Mouse (Mus musculus): ENCODE measurements around the gene Mrps21. TPM values are rescaled to one million over a fixed set of nuclear protein-coding genes. Genes with fewer than 3 reads are reported as not detected.

Gene Mrps21
- polyA plus RNA-seq, 1 experiment from 2014 or later: 354 TPM

DNA sequence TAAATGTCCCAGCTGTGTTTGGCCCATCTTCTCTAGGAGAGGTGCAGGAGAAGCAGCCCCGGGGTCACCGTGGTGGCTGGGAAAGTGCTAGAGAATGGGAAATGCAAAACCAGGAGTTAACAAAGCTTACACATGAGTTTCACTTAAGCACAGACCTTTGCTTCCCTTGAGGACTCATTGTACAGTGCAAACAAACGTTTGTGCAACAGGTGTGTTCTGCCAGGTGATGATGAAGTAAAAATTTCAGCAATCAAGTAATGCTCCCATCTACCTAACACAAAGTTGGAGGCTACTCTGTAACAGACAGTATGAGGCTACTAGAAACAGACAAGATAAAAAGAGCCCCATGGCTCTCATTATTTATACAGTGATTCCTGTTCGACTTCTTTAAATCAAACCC, 7.7 kb upstream of the Mrps21 start:
- DNase-seq (ENCODE audit: low read depth, low spot score) (no peak), ATAC-seq (no peak)
- no peak for TF ChIP-seq CTCF (IDR thresholded peaks at IDR 0.05)
- ChIA-PET POLR2A (no interaction called here), CTCF (interaction anchor here (1.0 kb wide), 1 partner anchor 28 kb away, joined by 3 read pairs; no protein-coding TSS in a partner anchor)
- in situ Hi-C loops (cut with MboI; ENCODE audit: low pct_unique_long_range_greater_than_20kb): no loop called here
- no peaks in the 10 kb centered on the region for H3K27me3 ChIP-seq

DNA sequence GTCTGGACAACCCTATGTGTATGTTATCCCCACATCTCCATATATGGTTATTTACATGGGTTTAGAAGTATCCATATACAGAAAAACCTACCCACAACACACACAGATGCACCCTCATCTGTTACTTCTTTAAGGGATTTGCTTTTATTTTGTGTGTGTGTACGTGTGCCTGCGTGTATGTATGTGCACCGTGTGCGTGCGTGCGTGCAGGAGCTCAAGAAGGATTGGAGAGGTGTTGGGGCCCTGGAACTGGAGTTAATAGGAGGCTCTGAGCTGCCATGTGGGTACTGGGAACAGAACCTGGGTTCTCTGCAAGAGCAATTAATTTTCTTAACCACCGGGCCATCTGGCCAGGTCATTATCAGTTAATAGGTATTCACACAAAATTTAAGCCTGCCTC, 729 bp upstream of the Mrps21 start:
- H3K27me3 ChIP-seq: no peaks in the 10 kb centered on the region
- ATAC-seq (no peak), DNase-seq (ENCODE audit: low read depth, low spot score) (no peak)
- no peak for TF ChIP-seq CTCF (IDR thresholded peaks at IDR 0.05)
- ChIA-PET POLR2A (interaction anchor here (0.6 to 1.7 kb wide), 5 partner anchors 9 to 94 kb away, joined by 3 to 10 read pairs (median 6); partner anchors contain the start of gene Ciart), CTCF (interaction anchor here (1.1 to 6.5 kb wide), 7 partner anchors 10 to 239 kb away, joined by 3 to 35 read pairs (median 4); partner anchors contain the start of gene Ciart)
- in situ Hi-C loops (cut with MboI; ENCODE audit: low pct_unique_long_range_greater_than_20kb): no loop called here

DNA sequence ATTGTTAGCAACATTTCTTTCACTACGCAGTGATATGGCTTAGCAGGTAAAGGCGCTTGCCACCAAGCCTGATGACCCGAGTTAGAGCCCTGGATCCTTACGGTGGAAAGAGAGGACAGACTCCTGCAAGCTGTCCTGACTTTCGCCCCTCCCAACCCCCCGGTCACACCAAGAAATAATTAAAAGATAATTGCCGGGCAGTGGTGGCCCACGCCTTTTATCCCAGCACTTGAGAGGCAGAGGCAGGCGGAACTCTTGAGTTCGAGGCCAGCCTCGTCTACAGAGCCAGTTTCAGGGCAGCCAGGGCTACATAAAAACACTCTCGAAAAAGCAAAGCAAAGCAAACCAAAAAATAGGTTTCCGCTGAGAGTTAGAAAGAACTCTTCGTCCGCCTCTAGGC, 343 bp downstream of the Mrps21 start:
- ATAC-seq (peak; percentile 3), DNase-seq (ENCODE audit: low read depth, low spot score) (no peak)
- ChIA-PET CTCF (interaction anchor here (1.0 to 6.5 kb wide), 5 partner anchors 9 to 238 kb away, joined by 3 to 35 read pairs (median 8); partner anchors contain the start of gene Ciart), POLR2A (interaction anchor here (0.7 to 1.5 kb wide), 3 partner anchors 15 to 18 kb away, joined by 3 to 6 read pairs (median 5); partner anchors contain the start of gene Prpf3)
- H3K27me3 ChIP-seq: no peaks in the 10 kb centered on the region
- in situ Hi-C loops (cut with MboI; ENCODE audit: low pct_unique_long_range_greater_than_20kb): no loop called here
- TF ChIP-seq CTCF (IDR thresholded peaks at IDR 0.05): no peak

DNA sequence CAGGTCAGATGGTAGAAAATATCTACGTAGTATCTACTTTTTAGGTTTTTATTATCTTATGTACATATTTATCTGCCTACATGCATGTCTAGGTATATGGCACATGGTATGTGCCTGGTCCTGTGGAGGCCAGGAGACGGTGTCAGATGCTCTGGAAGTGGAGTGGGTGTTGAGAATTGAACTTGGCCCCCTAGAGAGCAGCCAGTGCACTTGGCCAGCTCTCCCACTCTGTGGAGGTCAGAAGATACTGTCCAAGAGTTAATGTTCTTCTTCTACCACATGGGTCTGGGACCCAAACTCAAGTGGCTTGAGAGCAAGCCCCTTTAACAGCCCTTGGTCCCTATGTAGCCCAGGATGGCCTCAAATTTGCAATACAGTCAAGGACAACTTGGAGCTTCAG, 3.9 kb downstream of the Mrps21 start:
- DNase-seq (ENCODE audit: low read depth, low spot score) (no peak), ATAC-seq (no peak)
- ChIA-PET POLR2A (interaction anchor here (0.6 to 0.7 kb wide), 2 partner anchors 9 to 17 kb away, joined by 3 to 4 read pairs; no protein-coding TSS in a partner anchor), CTCF (interaction anchor here (1.2 kb wide), 1 partner anchor 98 kb away, joined by 3 read pairs; no protein-coding TSS in a partner anchor)
- in situ Hi-C loops (cut with MboI; ENCODE audit: low pct_unique_long_range_greater_than_20kb): no loop called here
- no peak for TF ChIP-seq CTCF (IDR thresholded peaks at IDR 0.05)
- H3K27me3 ChIP-seq: no peaks in the 10 kb centered on the region

DNA sequence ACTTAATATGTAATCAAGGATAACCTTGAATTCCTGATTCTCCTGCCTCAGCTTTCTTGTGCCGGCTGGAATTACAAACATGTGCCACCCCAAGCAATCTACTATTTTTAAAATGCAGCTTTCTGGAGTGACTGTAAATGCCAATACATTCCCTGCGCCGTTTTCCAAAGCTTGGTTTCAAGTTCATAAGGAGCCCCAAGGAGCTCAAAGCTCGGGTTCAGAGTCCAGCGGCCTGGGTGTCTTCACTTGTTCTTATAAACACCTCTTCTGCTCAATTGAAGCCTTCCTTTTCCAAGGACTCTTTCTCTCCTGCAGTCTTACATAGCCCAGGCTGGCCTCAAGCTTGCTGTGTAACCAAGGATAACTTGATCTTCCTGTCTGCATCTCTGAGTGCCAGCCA, 5.2 kb downstream of the Mrps21 start:
- POLR2A ChIA-PET: interaction anchor here (0.6 to 1.0 kb wide), 2 partner anchors 12 to 164 kb away, joined by 3 read pairs; no protein-coding TSS in a partner anchor
- no peaks in the 10 kb centered on the region for H3K27me3 ChIP-seq
- ATAC-seq: no peak
- no peak for DNase-seq (ENCODE audit: low read depth, low spot score)
- CTCF ChIA-PET: interaction anchor here (1.0 to 2.6 kb wide), 2 partner anchors 40 to 97 kb away, joined by 3 to 12 read pairs; no protein-coding TSS in a partner anchor
- in situ Hi-C loops (cut with MboI; ENCODE audit: low pct_unique_long_range_greater_than_20kb): no loop called here
- TF ChIP-seq CTCF (IDR thresholded peaks at IDR 0.05): no peak

DNA sequence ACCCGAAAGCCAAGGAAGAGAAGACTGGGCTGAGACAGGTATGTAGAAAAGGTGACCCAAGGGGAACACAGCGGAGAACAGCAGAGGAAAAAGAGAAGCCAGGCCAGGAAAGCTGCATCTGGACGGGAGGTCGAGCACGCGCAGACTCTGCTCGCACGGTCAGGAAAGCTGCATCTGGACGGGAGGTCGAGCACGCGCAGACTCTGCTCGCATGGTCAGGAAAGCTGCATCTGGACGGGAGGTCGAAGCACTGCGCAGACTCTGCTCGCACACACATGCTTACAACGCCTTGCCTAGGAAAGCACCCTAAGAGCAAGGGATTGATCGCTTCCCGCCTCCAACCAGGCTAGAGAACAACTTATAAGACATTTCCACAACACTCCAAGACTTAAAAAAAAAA, 5.7 kb downstream of the Mrps21 start:
- TF ChIP-seq CTCF (IDR thresholded peaks at IDR 0.05): no peak
- H3K27me3 ChIP-seq: no peaks in the 10 kb centered on the region
- DNase-seq (ENCODE audit: low read depth, low spot score) (no peak), ATAC-seq (no peak)
- POLR2A ChIA-PET: interaction anchor here (0.6 kb wide), 1 partner anchor 165 kb away, joined by 3 read pairs; no protein-coding TSS in a partner anchor
- CTCF ChIA-PET: interaction anchor here (1.0 to 2.6 kb wide), 3 partner anchors 40 to 98 kb away, joined by 3 to 12 read pairs (median 5); no protein-coding TSS in a partner anchor
- in situ Hi-C loops (cut with MboI; ENCODE audit: low pct_unique_long_range_greater_than_20kb): no loop called here

DNA sequence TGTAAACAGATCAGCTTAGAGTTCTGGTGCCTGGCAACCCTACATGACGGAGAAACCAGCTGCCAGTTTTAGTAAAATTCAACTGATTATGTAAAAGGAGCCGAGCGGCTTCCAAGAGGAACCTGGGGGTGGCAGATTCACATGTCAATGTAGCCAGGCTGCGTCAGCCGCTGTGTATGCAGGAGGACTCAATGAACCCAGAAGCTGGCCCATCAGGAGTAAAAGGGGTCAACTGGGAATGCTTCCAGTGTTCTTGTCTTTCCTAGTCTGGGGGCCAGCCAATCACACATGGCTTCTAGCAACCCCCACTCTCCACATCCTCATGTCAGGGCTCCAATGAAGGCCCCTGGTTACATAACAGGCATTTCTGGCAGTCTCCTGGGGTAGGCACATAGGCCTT, 6.3 kb downstream of the Mrps21 start:
- no peak for TF ChIP-seq CTCF (IDR thresholded peaks at IDR 0.05)
- in situ Hi-C loops (cut with MboI; ENCODE audit: low pct_unique_long_range_greater_than_20kb): no loop called here
- DNase-seq (ENCODE audit: low read depth, low spot score) (no peak), ATAC-seq (no peak)
- ChIA-PET CTCF (interaction anchor here (1.0 to 2.6 kb wide), 3 partner anchors 41 to 98 kb away, joined by 3 to 12 read pairs (median 5); no protein-coding TSS in a partner anchor), POLR2A (interaction anchor here (0.6 kb wide), 1 partner anchor 23 kb away, joined by 3 read pairs; no protein-coding TSS in a partner anchor)
- H3K27me3 ChIP-seq: no peaks in the 10 kb centered on the region

DNA sequence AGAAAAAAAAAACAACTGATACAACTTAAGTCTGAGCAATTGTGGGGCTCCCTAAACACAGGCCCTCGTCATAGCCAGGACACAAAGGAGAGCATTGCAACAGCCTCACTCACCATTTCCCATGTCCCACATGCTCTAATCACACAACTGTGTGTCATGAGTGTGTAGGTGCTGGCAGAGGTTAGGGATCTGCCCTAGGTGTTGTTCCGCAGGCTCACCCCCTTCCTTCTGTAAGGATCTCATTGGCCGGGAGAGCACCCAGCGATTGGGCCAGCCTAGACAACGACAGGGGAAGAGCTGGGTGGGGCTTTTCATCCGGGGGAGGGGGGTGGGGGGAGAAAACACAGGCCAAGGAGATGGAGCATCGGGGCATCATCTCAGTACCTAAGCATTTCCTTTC, 7.7 kb downstream of the Mrps21 start:
- DNase-seq (ENCODE audit: low read depth, low spot score) (no peak), ATAC-seq (no peak)
- POLR2A ChIA-PET: no interaction called here
- CTCF ChIA-PET: interaction anchor here (1.8 kb wide), 1 partner anchor 44 kb away, joined by 5 read pairs; no protein-coding TSS in a partner anchor
- TF ChIP-seq CTCF (IDR thresholded peaks at IDR 0.05): no peak
- no peaks in the 10 kb centered on the region for H3K27me3 ChIP-seq
- in situ Hi-C loops (cut with MboI; ENCODE audit: low pct_unique_long_range_greater_than_20kb): no loop called here

DNA sequence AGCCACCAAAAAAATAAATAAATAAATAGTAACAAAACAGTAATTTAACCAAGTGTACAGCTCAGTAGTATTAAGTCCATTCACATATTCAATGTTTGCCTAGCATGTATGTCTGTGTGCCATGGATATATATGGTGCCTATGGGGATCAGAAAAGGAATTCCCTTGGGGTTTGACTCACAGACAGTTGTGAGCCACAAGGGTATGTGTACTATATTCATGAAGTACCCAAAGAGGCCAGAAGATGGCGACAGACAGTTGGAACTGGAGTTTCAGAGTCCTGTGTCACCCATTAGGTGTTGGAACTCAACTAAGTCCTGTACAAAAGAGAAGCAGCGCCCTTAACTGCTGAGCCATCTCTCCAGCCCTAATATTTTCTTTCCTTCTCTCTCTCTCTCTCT, 9.5 kb downstream of the Mrps21 start:
- TF ChIP-seq CTCF (IDR thresholded peaks at IDR 0.05): no peak
- peak; percentile 84 for ATAC-seq
- ChIA-PET CTCF (interaction anchor here (0.8 to 1.0 kb wide), 4 partner anchors 9 to 102 kb away, joined by 3 to 8 read pairs (median 3); partner anchors contain the start of gene Mrps21), POLR2A (interaction anchor here (0.7 kb wide), 3 partner anchors 22 to 174 kb away, joined by 3 to 4 read pairs (median 4); partner anchors contain the start of gene Adamtsl4)
- DNase-seq (ENCODE audit: low read depth, low spot score): peak; percentile 83
- in situ Hi-C loops (cut with MboI; ENCODE audit: low pct_unique_long_range_greater_than_20kb): no loop called here
- no peaks in the 10 kb centered on the region for H3K27me3 ChIP-seq

DNA sequence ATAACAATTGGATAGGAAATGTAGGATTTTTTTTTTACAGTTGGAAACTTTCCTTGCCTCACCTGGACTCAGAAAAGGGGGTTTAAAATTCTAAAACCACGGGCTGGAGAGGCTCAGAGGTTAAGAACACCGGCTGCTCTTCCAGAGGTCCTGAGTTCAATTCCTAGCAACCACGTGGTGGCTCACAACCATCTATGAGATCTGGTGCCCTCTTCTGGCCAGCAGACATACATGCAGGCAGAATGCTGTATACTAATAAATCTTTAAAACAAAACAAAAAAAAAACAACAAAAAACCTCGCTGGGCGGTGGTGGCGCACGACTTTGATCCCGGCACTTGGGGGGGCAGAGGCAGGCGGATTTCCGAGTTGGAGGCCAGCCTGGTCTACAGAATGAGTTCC, 10.1 kb downstream of the Mrps21 start:
- H3K27me3 ChIP-seq: no peaks in the 10 kb centered on the region
- POLR2A ChIA-PET: interaction anchor here (0.7 kb wide), 1 partner anchor 43 kb away, joined by 3 read pairs; no protein-coding TSS in a partner anchor
- TF ChIP-seq CTCF (IDR thresholded peaks at IDR 0.05): peak; percentile 80
- CTCF ChIA-PET: interaction anchor here (0.8 to 1.0 kb wide), 4 partner anchors 10 to 102 kb away, joined by 3 to 8 read pairs (median 3); partner anchors contain the start of gene Mrps21
- ATAC-seq: no peak
- no peak for DNase-seq (ENCODE audit: low read depth, low spot score)
- in situ Hi-C loops (cut with MboI; ENCODE audit: low pct_unique_long_range_greater_than_20kb): no loop called here

DNA sequence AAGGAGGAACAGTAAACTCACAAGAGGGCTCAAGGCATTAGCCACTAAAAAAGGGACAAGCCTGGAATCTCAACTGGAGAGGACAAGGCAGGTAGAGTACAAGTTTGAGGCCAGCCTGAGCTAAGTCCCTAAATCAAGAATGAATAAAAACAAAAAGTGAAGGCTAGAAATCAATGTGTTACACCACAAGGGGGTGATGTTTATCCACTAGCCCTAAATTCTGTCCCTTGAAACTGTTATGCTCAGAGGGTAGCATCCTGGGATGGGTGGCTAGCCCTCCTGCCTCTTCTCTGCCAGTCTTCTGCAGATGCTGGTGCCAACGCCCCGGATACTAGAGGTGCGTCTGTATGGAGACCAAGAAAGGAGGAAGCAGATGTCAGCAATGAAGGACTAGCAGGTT, 11.0 kb downstream of the Mrps21 start:
- DNase-seq (ENCODE audit: low read depth, low spot score) (no peak), ATAC-seq (no peak)
- ChIA-PET POLR2A (no interaction called here), CTCF (no interaction called here)
- in situ Hi-C loops (cut with MboI; ENCODE audit: low pct_unique_long_range_greater_than_20kb): no loop called here
- H3K27me3 ChIP-seq: no peaks in the 10 kb centered on the region
- peak; percentile 49 for TF ChIP-seq CTCF (IDR thresholded peaks at IDR 0.05)

Measured in Patski (cell line).